Mouse (Mus musculus) hindbrain, postnatal 0 days (tissue): Measurements from ENCODE around the gene C1qtnf1. TPM values are rescaled to one million over a fixed set of nuclear protein-coding genes. Genes with fewer than 3 reads are reported as not detected.

Experiments
- ATAC-seq: fragments of 200-750 bp; cut with Nextera tagmentation; 2 replicates; pipeline ENCODE4 v1.8.0; 2017; ENCODE audit warnings: mild to moderate bottlenecking, moderate TSS enrichment, moderate library complexity
- DNase-seq: peaks from one replicate; pipeline ENCODE4 v3.0.0-alpha.2; 2015; ENCODE audit warnings: low spot score
- H3K27ac ChIP-seq: fragments of 300-500 bp; sonication (generic); 2 replicates; pipeline ENCODE4 v1.5.1; 2014; ENCODE audit warnings: mild to moderate bottlenecking
- H3K27me3 ChIP-seq: fragments of 300-500 bp; sonication (generic); 2 replicates; pipeline ENCODE4 v1.6.1; 2014; ENCODE audit warnings: low read length, mixed read lengths; ENCODE audit not compliant: insufficient read depth
- H3K36me3 ChIP-seq: fragments of 300-500 bp; sonication (generic); 2 replicates; pipeline ENCODE4 v1.6.1; 2014; ENCODE audit warnings: low read length, mixed read lengths; ENCODE audit not compliant: insufficient read depth
- H3K4me1 ChIP-seq: fragments of 300-500 bp; sonication (generic); 2 replicates; pipeline ENCODE4 v1.6.1; 2014; ENCODE audit warnings: antibody characterized with exemption, low read length, mixed read lengths; ENCODE audit not compliant: insufficient read depth
- H3K4me2 ChIP-seq: fragments of 300-500 bp; sonication (generic); 2 replicates; pipeline ENCODE4 v1.6.1; 2014; ENCODE audit warnings: low read depth, mild to moderate bottlenecking, low read length, moderate library complexity, mixed read lengths
- H3K4me3 ChIP-seq: fragments of 300-500 bp; sonication (generic); 2 replicates; pipeline ENCODE4 v1.5.1; 2014; ENCODE audit warnings: low read length
- H3K9ac ChIP-seq: fragments of 300-500 bp; sonication (generic); replicated peaks from 2 replicates; pipeline ENCODE4 v1.6.1; 2014; ENCODE audit warnings: mild to moderate bottlenecking, low read length, moderate library complexity, mixed read lengths
- H3K9me3 ChIP-seq: fragments of 300-500 bp; sonication (generic); 2 replicates; pipeline ENCODE4 v1.6.1; 2016; ENCODE audit warnings: low read length, mixed read lengths
- CTCF ChIP-seq: IDR thresholded peaks from 2 replicates; pipeline ENCODE4 v1.5.1; 2016; ENCODE audit warnings: antibody characterized with exemption, control low read depth, low read depth
- WGBS: fragments of 180-500 bp; shearing (Covaris S2); extraction: QIAGEN DNeasy Blood & Tissue Kit; methylation state at CpG from one replicate; pipeline ENCODE4 v1.1.7; 2014; 5-methylcytosine and 5-hydroxymethylcytosine counted together
- polyA plus RNA-seq: library from polyadenylated mRNA; unstranded; fragments of >200 nt; fragmentation: Nextera tagmentation; extraction: Ambion mirVana; gene quantifications from 2 replicates; pipeline ENCODE4 v1.2.1, GENCODE M21; 2015
- total RNA-seq: library from RNA; depleted of rRNA; stranded (reverse); fragments of >200 nt; gene quantifications from 2 replicates; pipeline ENCODE4 v1.2.3, GENCODE M21; 2014

C1qtnf1 gene
- total and polyA plus RNA-seq, 2 experiments from 2014 or later: 4.3 to 5.4 TPM

GRCm38 (mm10) chr11:118403951-118404899 lies 23.8 kb upstream of the C1qtnf1 start:
- peaks cover 21% of the 10 kb centered on the region for H3K36me3 ChIP-seq
- no peaks in the 10 kb centered on the region for H3K27me3 ChIP-seq
- H3K9ac ChIP-seq: no peak overlapping the region
- no peak overlapping the region for H3K4me3 ChIP-seq
- 64% methylated on average over 6 of the region's 6 CpGs for WGBS
- no peak for DNase-seq
- TF ChIP-seq CTCF: no peak
- peaks cover 3% of the 10 kb centered on the region; the same call in 1 of the 2 replicates for H3K4me1 ChIP-seq
- H3K9me3 ChIP-seq: no peaks in the 10 kb centered on the region
- no peak overlapping the region for H3K27ac ChIP-seq
- ATAC-seq: no peak
- no peak overlapping the region for H3K4me2 ChIP-seq

GRCm38 (mm10) chr11:118405311-118405710 lies 22.7 kb upstream of the C1qtnf1 start:
- Histone ChIP-seq H3K4me3 (no peak overlapping the region), H3K36me3 (peaks cover 21% of the 10 kb centered on the region), H3K27me3 (no peaks in the 10 kb centered on the region), H3K9ac (no peak overlapping the region), H3K4me1 (peaks cover 3% of the 10 kb centered on the region; the same call in 1 of the 2 replicates), H3K9me3 (no peaks in the 10 kb centered on the region), H3K4me2 (no peak overlapping the region), H3K27ac (no peak overlapping the region)
- no peak for ATAC-seq
- DNase-seq: no peak
- TF ChIP-seq CTCF: no peak
- WGBS: 95% methylated on average over 8 of the region's 8 CpGs

GRCm38 (mm10) chr11:118406521-118406920 lies 21.5 kb upstream of the C1qtnf1 start:
- Histone ChIP-seq H3K9me3 (no peaks in the 10 kb centered on the region), H3K9ac (no peak overlapping the region), H3K27ac (no peak overlapping the region), H3K36me3 (peaks cover 31% of the 10 kb centered on the region), H3K27me3 (no peaks in the 10 kb centered on the region), H3K4me1 (peaks cover 2% of the 10 kb centered on the region; the same call in 1 of the 2 replicates), H3K4me2 (no peak overlapping the region), H3K4me3 (no peak overlapping the region)
- WGBS: 86% methylated on average over 5 of the region's 5 CpGs
- ATAC-seq (no peak), DNase-seq (no peak)
- no peak for TF ChIP-seq CTCF

- ATAC-seq: no peak
- H3K27me3 ChIP-seq: no peaks in the 10 kb centered on the region
- H3K27ac ChIP-seq: no peak overlapping the region
- H3K36me3 ChIP-seq: peaks cover 31% of the 10 kb centered on the region
- H3K9me3 ChIP-seq: no peaks in the 10 kb centered on the region
- peak; percentile 37; the same call in 1 of the 2 replicates for TF ChIP-seq CTCF
- DNase-seq: no peak
- H3K4me1 ChIP-seq: 0 out of 2 replicates have a peak, but pooled peaks cover 2% of the 10 kb centered on the region
- WGBS: 85% methylated on average over 23 of the region's 23 CpGs
- no peak overlapping the region for H3K9ac ChIP-seq
- H3K4me2 ChIP-seq: no peak overlapping the region
- H3K4me3 ChIP-seq: no peak overlapping the region
Observed at GRCm38 (mm10) chr11:118407318-118407910, 20.6 kb upstream of the C1qtnf1 start.

- 86% methylated on average over 18 of the region's 18 CpGs for whole genome bisulfite sequencing
- H3K36me3 ChIP-seq: peaks cover 31% of the 10 kb centered on the region
- no peak for TF ChIP-seq CTCF
Observed at GRCm38 (mm10) chr11:118408051-118408740, 19.8 kb upstream of the C1qtnf1 start.

More at GRCm38 (mm10) chr11:118408051-118408740, 19.8 kb upstream of the C1qtnf1 start:
- ATAC-seq (no peak), DNase-seq (no peak)
- H3K27ac ChIP-seq: no peak overlapping the region
- H3K9me3 ChIP-seq: no peaks in the 10 kb centered on the region
- H3K4me2 ChIP-seq: no peak overlapping the region
- no peak overlapping the region for H3K4me3 ChIP-seq
- H3K4me1 ChIP-seq: 0 out of 2 replicates have a peak, but pooled peaks cover 6% of the 10 kb centered on the region
- H3K27me3 ChIP-seq: no peaks in the 10 kb centered on the region
- no peak overlapping the region for H3K9ac ChIP-seq
